Mouse (Mus musculus) erythroid progenitor cell, adult 5-6 weeks (primary cell): Measurements from ENCODE around the gene Efcab11. TPM values are rescaled to one million over a fixed set of nuclear protein-coding genes. Genes with fewer than 3 reads are reported as not detected.

Experiments
- ATAC-seq: replicated peaks from 2 replicates; pipeline ENCODE4 v1.8.0; 2016; ENCODE audit warnings: moderate number of reproducible peaks, mild to moderate bottlenecking, moderate TSS enrichment, inconsistent platforms; ENCODE audit not compliant: poor library complexity, low FRiP score, severe bottlenecking
- total RNA-seq, 2 experiments: library from RNA; stranded (forward) in 1 of 2; stranded (reverse) in 1 of 2; fragments of 150-400 nt in 1 of 2; fragments of 186-747, 209-891 nt in 1 of 2; gene quantifications; 2 replicates each; pipeline versions ENCODE4 v1.2.3 to v1.2.4; 2015 to 2017; ENCODE audit warnings: low replicate concordance in 2 of 2

Gene Efcab11
- total RNA-seq (2015; ENCODE audit: low replicate concordance) (21.8 and 42.5 TPM in 2 replicates), total RNA-seq (2017; ENCODE audit: low replicate concordance) (24.9 and 46.2 TPM in 2 replicates)

DNA sequence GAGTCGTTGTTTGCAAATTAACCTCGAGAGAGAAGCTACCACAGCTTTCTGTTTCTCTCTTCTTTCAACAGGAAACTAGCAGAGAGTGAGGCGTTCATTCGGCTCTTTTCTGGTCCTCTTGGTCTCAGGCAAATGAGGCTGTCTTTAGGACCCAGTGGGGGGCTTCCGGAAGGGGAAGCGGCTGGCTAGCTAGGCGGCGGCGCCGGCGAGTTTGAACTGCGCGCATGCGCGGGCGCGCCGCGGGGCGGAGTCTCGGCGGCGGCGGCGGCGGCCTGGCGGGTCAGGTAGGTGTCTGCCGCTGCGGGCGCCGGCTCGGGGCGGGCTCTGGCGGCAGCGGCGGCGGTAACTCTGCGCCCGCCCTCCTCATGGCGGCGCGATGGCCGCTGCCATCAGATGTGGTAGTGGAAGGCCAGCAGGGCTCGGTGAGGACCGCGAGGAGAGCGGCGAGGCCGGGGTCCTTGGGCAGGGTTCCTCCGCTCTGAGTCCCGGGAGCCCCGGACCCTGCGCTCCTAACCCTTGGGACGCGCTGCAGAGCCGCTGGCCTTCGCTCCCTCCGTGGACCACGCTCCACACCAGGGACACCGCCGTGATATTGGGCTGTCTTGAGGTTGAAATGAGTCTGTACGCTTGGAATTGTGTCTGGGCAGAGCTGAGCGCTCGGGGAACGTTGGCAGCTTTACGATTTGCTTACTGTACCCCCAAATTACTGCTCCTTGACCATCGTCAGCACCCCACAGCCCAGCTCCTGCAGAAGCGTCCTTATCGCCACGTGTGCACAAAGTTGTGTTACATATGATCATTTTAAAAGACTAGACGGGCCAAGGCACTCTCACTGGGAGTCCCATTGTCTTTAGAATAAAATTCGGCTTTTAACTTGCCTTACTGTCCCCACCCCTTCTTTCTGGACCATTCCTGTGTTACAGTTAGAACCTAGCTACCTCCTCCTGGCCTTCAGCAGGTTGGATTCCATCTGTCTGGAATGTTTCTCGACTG is at the start of gene Efcab11, which contains the start of gene Tdp1:
Efcab11 (minus strand) TSS at position 171 of the 993 bp plus-strand sequence.
Tdp1 (plus strand) TSS at position 249 of the 993 bp plus-strand sequence.
- ATAC-seq = peak; percentile 74

DNA sequence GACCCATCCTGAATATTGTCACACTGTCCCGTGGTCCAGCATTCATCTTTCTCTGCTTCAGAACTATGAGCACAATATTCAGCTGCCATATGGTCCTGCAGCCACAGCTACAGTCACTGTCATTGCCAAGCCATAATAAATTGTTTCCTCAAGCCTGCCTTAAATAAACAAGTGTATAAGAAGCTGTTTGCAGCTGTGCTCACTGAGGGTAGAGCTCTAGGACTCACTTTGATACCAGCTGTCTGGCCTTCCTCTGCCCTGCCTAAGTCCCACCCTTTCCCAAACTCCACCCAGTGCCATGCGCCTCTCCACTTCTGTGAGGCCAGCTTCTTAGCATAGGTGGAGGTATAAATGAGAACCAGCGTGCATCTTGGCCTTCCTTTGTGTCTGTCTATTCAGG is 49.4 kb upstream of the Efcab11 start:
- ATAC-seq = no peak

DNA sequence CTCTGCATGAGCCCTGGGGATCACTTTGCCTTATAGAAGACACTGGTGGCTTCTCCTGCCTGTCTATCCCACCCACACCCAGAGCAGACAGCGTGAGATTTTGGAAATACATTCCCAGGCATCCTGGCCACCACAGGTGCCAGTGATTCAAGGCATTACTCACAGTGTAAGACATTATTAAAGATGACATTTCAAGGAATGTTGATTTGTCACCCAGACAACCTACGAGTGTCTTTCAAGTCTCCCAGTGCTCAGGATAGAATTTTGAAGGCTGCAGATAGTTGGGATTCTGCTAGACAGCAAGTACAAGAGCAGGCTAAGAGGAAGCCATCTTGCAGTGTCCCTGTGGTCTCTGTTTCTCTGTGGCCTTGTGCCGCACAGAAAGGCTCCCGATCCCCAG is 48.0 kb upstream of the Efcab11 start:
- no peak for ATAC-seq

DNA sequence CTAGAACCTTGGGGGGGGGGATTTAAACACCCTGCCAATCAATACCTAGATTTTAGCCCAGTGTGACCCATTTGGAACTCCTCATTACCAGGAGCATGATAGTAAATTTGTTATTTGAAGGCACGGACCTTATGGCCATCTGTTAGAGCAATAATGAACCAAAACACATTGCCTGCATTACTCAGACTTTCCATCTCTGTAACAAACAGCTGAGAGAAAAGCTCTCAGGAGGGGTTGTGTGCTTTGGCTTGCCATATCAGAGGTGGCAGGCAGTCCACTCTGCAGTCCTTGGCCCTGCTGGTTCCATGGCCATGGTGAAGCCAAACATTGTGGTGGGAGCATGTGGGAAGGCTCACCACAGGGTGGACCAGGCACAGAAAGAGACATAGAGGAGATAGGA is 44.9 kb upstream of the Efcab11 start:
- ATAC-seq = no peak

DNA sequence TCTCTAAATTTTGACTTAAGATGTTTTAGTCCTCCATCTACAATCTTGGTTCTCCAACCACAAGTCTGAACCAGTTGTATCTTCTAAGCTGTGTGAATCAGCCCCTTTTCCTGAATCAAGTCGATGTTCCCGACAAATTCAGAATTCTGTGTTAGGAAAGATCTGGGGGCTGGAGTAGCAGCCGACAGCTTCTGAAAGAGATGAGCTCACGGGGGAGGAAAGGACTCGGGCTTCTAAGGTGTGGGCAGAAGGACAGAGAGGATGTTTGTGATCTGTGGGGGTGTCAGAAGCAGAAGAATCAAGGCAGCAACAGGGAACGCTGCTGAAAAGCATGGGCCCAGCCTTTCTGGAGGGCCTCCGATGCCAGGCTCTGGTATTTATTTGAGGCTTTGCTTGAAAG is 44.1 kb upstream of the Efcab11 start:
- no peak for ATAC-seq

DNA sequence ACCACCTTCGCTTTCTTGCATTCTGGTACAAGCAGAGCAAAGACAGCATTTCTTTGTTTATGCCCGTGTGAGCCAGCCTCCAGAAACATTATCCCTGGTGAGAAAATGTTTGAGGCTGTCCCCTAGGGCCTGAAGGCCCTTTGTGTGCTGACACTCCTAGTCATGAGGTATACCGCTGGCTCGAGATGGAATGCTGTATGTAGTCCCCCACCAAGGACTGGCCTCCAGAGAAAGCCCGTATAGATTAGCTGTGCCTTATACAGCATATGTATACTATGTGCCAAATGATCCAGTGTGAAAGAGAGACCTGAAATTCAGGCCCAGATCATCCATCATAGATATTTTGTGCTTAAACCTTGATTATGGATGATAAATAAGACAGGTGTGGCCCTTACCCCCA is 39.5 kb upstream of the Efcab11 start:
- no peak for ATAC-seq

DNA sequence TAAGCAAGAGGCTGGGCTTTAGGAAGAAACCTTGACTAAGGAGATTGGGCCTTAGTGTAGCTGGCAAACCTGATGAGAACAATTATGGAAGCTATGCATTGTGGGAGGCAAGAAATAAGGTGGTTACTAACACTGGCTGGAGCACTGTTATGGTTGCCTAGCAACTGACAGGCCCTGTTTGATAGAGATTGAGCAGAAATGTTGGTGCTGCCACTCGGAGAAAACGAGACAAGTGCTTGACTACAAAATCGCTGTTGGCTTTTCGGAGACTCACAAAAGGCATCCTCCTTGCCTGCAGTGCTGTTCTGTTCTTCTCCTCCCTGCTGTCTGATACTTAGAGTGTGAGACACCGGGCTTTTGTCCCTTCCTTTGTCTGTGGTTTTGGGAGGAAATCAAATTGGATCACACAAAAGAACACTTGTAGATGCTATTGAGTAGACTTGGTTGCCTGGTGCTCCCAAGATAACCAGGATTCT is 38.9 kb upstream of the Efcab11 start:
- ATAC-seq = no peak

DNA sequence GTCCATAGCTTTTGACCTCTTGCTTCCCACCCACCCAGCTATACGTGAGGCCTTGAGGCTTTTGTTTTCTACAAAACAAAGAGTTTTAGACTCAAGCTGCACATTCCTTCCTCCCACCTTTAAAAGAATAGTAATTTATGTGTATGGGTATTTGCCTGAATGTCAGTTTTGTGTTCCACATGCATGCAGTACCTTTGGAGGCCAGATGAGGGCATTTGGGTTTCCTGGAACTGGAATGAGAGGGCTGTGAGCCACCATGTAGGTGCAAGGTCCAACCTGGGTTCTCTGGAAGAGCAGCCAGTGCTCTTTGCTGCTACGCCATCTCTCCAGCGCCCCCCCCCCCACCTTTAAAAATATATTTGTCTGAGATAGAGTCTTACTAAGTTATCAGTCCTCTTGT is 36.8 kb upstream of the Efcab11 start:
- ATAC-seq = no peak; the same call in 1 of the 2 replicates

DNA sequence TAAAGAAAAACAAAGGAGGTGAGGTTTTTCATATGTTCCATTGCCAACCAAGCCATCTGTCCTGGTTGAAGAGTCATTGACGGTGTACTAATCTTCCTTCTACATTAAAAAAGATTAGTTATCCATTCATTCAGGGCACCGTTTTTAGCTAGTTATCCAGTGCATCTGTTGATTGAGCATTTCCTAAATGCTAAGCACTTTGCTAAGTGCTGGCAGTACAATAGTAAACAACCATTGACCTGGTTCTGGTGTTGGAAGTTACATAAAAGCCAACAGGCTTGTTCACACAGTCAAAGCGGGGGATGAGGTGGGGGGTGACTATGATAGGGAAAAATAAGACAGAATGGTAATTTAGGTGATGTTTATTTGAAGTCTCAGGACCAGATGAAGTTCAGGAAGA is 35.4 kb upstream of the Efcab11 start:
- no peak for ATAC-seq

DNA sequence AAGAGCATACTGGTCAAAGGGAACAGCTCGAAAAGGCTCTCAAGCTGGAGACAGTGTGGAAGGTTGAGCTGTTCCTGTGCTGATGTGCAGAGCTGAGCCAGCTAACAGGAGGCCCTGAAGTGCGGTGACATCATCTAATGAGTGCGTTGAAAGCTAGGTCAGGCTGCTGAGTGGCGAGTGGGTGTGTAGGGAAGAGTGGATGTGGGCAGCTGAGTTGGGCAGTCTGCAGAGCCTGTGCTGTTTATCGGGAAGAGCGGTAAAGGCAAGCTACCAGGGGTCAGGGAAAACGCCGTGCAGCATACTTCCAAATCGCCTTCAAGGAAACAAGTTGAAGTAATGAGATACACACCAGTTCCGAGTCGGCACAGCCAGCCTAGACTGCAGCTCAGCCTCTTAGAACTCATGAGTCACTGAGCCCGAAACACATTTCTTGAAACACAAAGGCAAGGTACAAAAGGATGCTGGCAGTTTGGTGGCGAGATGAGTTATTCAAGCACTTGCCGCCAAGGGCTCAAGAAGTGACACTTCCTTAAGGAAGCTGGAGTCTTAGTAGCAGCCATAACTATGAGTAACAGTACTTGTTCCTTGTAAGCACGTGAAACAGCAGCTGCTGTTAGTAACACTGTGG is 33.7 kb upstream of the Efcab11 start:
- ATAC-seq = no peak

DNA sequence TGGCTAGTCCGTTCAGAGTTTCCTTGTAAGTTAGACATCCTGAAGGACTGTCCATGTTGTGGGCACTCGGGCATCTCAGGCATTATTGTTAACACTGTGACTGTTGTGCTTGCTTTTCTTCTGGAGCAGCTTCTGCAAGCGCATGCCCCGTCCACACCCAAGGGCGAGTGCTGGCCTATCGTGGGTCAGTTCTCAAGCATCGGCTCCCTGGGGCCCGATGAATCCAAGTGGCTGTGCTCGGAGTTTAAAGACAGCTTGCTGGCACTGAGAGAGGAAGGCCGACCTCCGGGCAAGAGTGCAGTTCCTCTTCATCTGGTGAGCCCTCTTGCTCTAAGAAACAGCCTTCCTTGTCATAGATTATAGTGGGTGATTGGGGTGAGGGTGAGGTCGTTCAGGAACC is 27.2 kb upstream of the Efcab11 start:
- ATAC-seq = no peak

DNA sequence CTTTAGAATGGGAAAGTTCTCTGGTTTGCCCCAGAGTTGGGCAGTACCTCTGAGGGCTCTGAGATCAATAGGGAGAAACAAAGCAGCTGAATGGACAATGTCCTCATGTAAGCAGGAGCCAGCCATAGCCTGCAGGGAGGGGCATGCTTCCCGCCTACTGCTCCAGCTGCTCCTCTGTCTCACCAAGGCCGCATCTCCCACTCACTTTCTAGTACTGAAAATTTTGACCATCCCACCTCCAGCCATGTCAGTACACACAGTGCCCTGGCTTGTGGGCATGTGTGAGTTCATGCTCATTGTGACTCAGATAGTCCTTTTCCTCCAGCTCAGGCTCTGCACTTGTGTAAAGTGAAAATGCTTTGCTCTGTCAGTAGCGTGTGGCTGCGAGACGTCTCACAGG is 20.3 kb upstream of the Efcab11 start:
- no peak for ATAC-seq

DNA sequence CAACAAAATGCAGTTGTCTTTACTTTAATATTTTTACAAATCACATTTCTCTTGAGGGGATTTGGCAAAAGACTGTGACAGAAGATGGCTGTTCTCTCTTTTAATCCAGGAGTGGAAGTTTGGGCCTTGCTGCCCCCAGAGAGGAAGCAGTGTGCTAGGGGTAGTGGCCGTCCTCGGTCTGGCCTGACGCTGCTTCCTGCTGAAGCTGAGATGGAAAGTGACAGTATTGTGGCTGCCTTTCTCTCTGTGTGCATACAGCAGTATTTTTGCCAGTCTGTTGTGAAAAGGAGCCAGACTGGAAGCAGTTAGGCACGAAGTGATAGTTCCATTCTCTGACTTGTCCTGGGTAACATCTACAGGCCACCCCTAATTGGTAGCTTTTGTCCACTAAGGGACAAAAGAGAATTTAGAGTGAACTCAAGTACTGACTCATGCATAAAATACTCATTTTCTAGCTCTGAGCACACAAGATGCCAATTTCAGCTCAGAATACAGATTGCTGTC is 18.7 kb upstream of the Efcab11 start:
- no peak for ATAC-seq

DNA sequence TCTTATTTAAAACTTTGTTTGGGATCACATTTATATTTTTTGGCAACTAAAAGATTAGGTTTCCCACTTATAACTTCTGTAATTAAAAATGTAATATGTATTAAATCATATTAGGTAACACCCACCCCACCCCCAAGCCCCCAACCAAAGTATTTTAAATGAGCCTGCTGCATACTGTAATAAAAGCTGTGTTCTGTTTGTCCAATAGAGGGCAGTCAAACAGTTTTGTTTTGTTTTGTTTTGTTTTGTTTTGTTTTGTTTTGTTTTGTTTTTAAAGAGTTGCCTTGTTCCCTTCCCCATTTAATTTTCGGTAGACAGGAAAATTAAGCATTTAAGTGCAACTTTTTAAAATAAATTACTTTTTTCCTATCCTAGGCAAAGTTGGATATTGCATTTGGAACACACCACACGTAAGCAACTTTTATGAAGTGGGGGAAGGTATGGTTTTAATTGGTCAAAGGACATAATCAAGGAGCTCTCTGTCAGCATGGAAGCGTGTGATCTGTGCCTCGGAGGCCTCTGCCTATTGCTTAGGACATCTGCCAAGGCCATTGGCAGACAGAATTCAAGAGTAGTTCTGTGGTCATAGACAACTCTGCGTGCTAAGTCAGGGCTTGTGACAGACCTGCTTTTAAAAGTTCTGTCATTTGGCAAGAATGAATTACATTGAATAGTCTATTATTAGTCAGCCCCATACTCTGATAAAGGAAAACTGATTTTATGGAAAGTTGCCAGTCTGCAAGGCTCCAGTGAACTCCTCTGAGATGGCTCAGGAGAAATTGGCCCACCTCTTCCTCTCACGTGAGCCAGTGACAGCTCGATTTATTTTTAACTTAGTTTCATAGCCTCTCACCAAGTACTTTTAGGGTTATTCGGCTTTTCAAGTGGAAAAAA is 18.0 kb upstream of the Efcab11 start:
- no peak for ATAC-seq

DNA sequence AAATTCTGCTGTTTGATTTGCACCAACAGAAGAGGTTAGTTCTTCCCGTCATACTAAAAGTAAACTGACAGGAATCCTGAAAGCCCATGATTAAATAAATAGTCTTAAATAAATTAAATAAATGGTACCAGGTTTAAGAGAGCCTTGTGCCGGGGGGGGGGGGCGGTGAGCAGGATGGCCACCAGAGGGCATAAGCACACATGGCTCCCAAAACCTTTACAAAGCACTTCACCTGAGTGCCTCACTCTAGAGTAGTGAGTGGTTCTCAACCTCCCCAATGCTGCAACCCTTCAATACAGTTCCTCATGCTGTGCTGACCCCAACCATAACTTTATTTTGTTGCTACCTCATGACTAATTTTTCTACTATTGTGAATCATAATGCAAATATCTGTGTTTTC is 15.8 kb upstream of the Efcab11 start:
- no peak for ATAC-seq

DNA sequence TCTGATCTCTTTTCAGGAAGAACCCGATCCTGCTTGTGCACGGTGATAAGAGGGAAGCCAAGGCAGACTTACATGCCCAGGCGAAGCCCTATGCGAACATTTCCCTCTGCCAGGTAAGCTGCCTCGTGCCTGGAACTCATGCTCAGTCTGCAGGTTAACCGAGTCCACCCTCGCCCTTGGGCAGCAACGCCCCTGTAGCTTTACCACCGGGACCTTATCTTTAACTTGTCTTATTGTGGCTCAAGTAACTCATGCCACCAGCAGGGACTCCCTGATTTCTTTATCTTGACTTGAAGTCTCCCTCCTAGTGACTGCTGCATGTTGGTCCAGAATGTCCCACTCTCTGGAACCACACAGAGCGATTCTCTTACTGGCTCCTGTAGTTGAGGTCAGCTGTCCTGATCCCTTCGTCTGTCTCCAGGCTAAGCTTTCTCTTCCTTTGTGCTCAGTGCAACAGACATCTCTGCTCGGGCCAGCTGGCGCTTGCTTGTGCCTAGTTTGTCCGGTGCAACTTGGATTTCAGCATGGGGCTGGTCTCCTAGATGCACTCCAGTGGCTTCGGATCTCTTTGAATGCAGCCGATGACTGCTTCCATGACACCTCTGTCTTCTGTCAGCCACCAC is 14.1 kb upstream of the Efcab11 start:
- ATAC-seq = 0 out of 2 replicates have a peak, but pooled peaks have one; percentile 27

DNA sequence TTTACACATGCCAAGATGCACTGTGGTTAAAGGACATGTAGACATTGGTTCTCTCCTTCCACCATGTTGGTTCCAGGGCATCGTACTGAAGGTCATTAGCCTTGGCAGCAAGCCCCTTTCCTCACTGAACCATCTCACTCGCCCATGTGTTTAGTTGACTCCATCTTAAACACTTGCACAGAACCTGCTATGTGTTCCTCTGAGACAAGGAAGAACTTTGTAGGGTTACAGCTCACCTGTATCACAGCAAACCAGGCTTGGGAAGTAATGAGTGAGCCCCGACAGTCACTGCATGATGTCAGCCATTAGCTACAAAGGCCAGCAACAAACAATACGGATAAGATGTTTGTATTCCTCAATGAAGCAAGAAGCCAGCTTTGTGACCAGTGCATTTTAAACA is 13.6 kb upstream of the Efcab11 start:
- ATAC-seq = no peak

DNA sequence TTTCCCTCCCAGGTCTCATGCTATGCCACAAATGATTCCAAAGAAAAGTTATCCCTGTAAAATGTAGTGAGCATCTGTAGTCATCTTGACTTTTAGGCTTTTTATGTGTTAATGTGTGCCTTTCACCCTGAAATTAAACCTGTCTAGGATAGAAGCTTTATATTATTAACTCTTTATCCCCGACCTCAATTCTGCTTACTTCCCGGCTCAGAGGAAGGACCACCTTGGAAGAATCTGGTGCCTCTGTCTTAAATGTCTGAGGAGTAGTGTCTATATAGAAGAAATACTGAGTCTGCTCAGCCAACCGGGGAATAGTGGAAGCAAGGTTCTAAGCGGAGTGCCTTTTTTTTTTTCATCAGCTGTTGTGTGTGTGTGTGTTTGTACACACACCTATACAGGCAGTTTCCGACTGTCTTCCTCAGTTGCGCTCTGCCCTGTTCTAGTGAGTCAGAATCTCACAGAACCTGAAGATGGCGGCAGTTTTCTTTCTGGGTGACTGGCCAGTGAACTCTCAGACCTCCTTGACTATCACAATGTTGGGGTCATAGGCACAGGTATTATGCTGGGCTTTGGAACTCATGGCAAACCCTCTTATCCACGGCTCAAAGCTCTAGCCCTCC is 1.2 kb upstream of the Efcab11 start:
- no peak for ATAC-seq

DNA sequence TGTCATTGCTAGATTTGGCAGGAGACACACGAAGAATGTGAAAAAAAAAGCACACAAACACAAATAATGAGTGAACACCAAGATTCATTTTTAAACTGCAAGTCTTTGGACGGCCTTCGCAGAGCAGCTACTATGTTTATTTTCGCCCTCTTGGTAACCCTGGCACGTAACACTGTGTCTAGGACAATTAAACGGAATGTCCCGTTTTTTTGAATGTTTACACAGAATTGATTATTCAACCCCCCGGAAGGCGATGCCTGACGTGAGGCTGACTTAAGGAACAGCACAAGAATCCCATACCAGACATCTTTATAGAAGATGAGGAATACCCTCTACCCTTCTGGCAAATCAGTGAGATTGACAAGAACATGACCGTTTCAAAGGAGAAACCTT is 530 bp downstream of the Efcab11 start:
- ATAC-seq = 0 out of 2 replicates have a peak, but pooled peaks have one; percentile 16
